Mouse (Mus musculus): ENCODE measurements at regions not wholly inside any gene's neighbourhood (a gene's known extent, or its start where the extent isn't known, plus 50 kb on each side); places are given as distances from the start of the nearest gene placed in this dataset.

- 76% methylated on average over 3 of the region's 3 CpGs for WGBS
- no peaks in the 10 kb centered on the region for H3K27me3 ChIP-seq (replicated peaks)
- 0 out of 2 replicates have a peak, but pooled peaks cover 3% of the 10 kb centered on the region for H3K9me3 ChIP-seq (replicated peaks)
- H3K4me3 ChIP-seq: no peak overlapping the region
- no peak overlapping the region for H3K27ac ChIP-seq (ENCODE audit: poor library complexity, severe bottlenecking)
- H3K4me2 ChIP-seq: no peak overlapping the region
- ATAC-seq (ENCODE audit: insufficient number of reproducible peaks, low FRiP score): no peak
- 0 out of 2 replicates have a peak, but pooled peaks cover 2% of the 10 kb centered on the region for H3K4me1 ChIP-seq (replicated peaks)
- no peaks in the 10 kb centered on the region for H3K36me3 ChIP-seq
- no peak overlapping the region for H3K9ac ChIP-seq
These were observed 54.8 kb downstream of the Tmem30b start for GRCm38 (mm10) chr12:73491370-73491769.

- no peak overlapping the region for H3K4me2 ChIP-seq
- H3K9ac ChIP-seq: no peak overlapping the region
- WGBS: 69% methylated on average over 2 of the region's 2 CpGs
- no peak for ATAC-seq (ENCODE audit: insufficient number of reproducible peaks, low FRiP score)
- no peaks in the 10 kb centered on the region for H3K36me3 ChIP-seq
- H3K27ac ChIP-seq (ENCODE audit: poor library complexity, severe bottlenecking): no peak overlapping the region
- no peak overlapping the region for H3K4me3 ChIP-seq
- H3K4me1 ChIP-seq (replicated peaks): 0 out of 2 replicates have a peak, but pooled peaks cover 2% of the 10 kb centered on the region
- no peaks in the 10 kb centered on the region for H3K9me3 ChIP-seq (replicated peaks)
- no peaks in the 10 kb centered on the region for H3K27me3 ChIP-seq (replicated peaks)
These were observed 63.3 kb downstream of the Tmem30b start for GRCm38 (mm10) chr12:73482858-73483257.

DNA sequence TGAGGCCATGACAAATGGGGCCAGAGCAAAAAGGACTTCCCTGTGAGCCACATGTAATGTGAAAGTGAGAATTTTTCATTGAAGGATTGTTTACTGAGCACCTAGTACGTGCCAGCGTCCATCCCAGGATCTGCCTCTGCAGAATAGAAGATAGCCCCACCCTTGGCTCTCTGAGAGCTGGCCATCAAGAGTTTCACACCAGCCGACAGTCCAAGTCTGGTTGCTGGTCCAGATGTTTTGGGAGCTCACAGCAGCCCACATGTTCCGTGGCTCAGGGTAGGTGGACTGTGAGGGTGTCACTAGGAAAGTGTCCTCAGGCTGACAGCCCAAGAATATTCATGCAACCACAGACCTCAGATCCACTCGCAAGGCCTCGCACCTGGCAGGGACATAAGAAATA is 63.9 kb downstream of the Tmem30b start:
- no peak overlapping the region for H3K9ac ChIP-seq
- no peaks in the 10 kb centered on the region for H3K4me1 ChIP-seq (replicated peaks)
- no peaks in the 10 kb centered on the region for H3K27me3 ChIP-seq (replicated peaks)
- WGBS: 78% methylated on average over 6 of the region's 6 CpGs
- ATAC-seq (ENCODE audit: insufficient number of reproducible peaks, low FRiP score): no peak
- no peak overlapping the region for H3K4me2 ChIP-seq
- H3K4me3 ChIP-seq: no peak overlapping the region
- H3K9me3 ChIP-seq (replicated peaks): no peaks in the 10 kb centered on the region
- H3K36me3 ChIP-seq: no peaks in the 10 kb centered on the region
- H3K27ac ChIP-seq (ENCODE audit: poor library complexity, severe bottlenecking): no peak overlapping the region

DNA sequence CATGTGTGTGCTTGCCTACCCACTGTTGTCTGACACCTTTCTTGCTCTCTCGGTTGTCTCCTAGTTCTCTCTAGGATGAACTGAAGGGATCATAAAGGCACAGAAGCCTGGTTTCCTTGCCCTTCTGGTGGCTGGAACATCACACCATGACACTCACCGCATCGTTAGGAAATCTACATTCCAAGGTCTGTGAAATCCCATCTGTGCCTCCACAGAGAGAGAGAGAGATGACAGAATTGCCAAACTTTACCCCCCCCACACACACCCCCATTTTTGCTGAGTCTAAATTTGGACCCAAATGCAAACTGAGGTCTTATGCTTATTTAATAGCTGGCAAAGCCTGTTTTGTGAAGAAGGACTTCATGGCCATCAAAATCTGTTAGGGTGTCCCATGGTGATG is 64.5 kb downstream of the Tmem30b start:
- H3K27me3 ChIP-seq (replicated peaks): no peaks in the 10 kb centered on the region
- WGBS: 76% methylated on average over 3 of the region's 3 CpGs
- ATAC-seq (ENCODE audit: insufficient number of reproducible peaks, low FRiP score): no peak
- peaks cover 2% of the 10 kb centered on the region for H3K4me1 ChIP-seq (replicated peaks)
- H3K36me3 ChIP-seq: no peaks in the 10 kb centered on the region
- no peak overlapping the region for H3K9ac ChIP-seq
- no peaks in the 10 kb centered on the region for H3K9me3 ChIP-seq (replicated peaks)
- no peak overlapping the region for H3K4me3 ChIP-seq
- H3K4me2 ChIP-seq: no peak overlapping the region
- no peak overlapping the region for H3K27ac ChIP-seq (ENCODE audit: poor library complexity, severe bottlenecking)

- no peak overlapping the region for H3K4me2 ChIP-seq
- WGBS: 89% methylated on average over 6 of the region's 6 CpGs
- no peak for ATAC-seq (ENCODE audit: insufficient number of reproducible peaks, low FRiP score)
These were observed 65.0 kb downstream of the Tmem30b start for GRCm38 (mm10) chr12:73481165-73481564.

DNA sequence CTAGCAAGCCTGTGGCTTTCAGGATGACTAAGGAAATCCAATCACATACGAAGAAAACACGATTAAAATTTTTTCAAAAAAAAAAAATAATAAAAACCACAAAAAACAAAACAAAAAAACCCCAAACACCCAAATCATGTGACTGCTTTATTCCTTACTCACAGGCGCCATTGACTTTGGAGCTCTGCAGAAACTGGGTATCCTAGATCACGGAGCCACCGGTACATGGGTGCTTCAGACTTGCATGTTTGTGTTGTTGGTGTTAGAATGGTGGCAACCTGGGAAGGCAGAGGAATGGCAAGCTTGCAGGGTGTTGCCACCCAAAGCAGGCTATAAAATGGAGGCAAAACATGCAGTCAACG is 65.6 kb downstream of the Tmem30b start:
- Histone ChIP-seq H3K27me3 (replicated peaks) (no peaks in the 10 kb centered on the region), H3K36me3 (no peaks in the 10 kb centered on the region), H3K9ac (no peak overlapping the region), H3K4me1 (replicated peaks) (peaks cover 11% of the 10 kb centered on the region), H3K9me3 (replicated peaks) (no peaks in the 10 kb centered on the region), H3K4me3 (no peak overlapping the region), H3K4me2 (no peak overlapping the region), H3K27ac (ENCODE audit: poor library complexity, severe bottlenecking) (no peak overlapping the region)
- WGBS: 88% methylated on average over 6 of the region's 6 CpGs
- no peak for ATAC-seq (ENCODE audit: insufficient number of reproducible peaks, low FRiP score)

More at GRCm38 (mm10) chr12:73481165-73481564, 65.0 kb downstream of the Tmem30b start:
- Histone ChIP-seq H3K27me3 (replicated peaks) (no peaks in the 10 kb centered on the region), H3K27ac (ENCODE audit: poor library complexity, severe bottlenecking) (no peak overlapping the region), H3K36me3 (no peaks in the 10 kb centered on the region), H3K9ac (no peak overlapping the region), H3K4me1 (replicated peaks) (peaks cover 8% of the 10 kb centered on the region), H3K4me3 (no peak overlapping the region), H3K9me3 (replicated peaks) (no peaks in the 10 kb centered on the region)

- no peak overlapping the region for H3K4me3 ChIP-seq
- peaks cover 12% of the 10 kb centered on the region for H3K4me1 ChIP-seq (replicated peaks)
- 83% methylated on average over 15 of the region's 15 CpGs for WGBS
- H3K4me2 ChIP-seq: no peak overlapping the region
- no peaks in the 10 kb centered on the region for H3K27me3 ChIP-seq (replicated peaks)
- ATAC-seq (ENCODE audit: insufficient number of reproducible peaks, low FRiP score): no peak
- H3K9me3 ChIP-seq (replicated peaks): no peaks in the 10 kb centered on the region
- H3K36me3 ChIP-seq: no peaks in the 10 kb centered on the region
- no peak overlapping the region for H3K9ac ChIP-seq
- no peak overlapping the region for H3K27ac ChIP-seq (ENCODE audit: poor library complexity, severe bottlenecking)
These were observed 66.1 kb downstream of the Tmem30b start for GRCm38 (mm10) chr12:73479932-73480609.

DNA sequence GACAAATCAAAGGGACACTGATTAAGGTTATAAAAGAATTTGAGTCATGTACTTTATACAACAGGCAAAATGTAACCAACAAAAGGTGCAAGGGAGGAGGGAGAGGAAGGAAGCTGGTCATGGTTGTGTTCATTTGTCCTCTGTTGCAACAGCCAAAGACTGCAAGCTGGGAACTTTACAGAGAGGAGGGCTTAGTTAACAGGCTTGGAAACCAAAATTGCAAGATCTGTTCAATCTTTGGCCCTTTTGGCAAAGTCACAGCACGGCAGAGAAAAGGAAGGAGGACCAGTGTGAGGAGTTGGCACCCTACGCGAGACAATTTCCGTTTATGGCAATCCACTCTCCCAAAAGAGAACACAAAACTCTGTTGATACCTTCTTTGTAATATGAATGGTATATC is 67.6 kb downstream of the Tmem30b start:
- H3K36me3 ChIP-seq: no peaks in the 10 kb centered on the region
- H3K9ac ChIP-seq: no peak overlapping the region
- no peaks in the 10 kb centered on the region for H3K27me3 ChIP-seq (replicated peaks)
- no peak overlapping the region for H3K4me3 ChIP-seq
- WGBS: 84% methylated on average over 4 of the region's 4 CpGs
- no peak overlapping the region for H3K27ac ChIP-seq (ENCODE audit: poor library complexity, severe bottlenecking)
- no peak for ATAC-seq (ENCODE audit: insufficient number of reproducible peaks, low FRiP score)
- H3K4me2 ChIP-seq: no peak overlapping the region
- peaks cover 15% of the 10 kb centered on the region for H3K4me1 ChIP-seq (replicated peaks)
- no peaks in the 10 kb centered on the region for H3K9me3 ChIP-seq (replicated peaks)

DNA sequence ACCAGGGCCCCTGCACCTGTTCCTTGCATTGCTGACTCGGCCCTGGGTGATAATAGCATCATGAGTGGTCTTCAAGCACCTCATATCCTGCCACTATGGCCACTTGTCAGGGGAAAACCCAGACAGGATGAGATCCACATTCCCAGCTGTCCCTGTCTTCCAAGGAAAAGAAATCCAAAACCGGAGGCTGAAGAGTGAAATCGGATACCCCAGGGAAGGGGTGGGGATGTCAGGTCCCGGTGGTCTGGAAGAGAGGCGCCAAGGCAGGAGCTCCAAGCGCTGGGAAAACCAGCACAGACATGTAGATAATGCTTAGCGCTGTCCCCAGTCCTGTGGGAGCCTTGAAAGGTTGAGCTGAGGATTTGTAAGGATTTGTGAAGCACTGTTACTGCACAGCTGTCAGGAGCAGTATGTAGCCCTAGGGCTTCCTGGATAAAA is 69.8 kb downstream of the Tmem30b start:
- peak overlapping the region; percentile 41 for H3K4me2 ChIP-seq
- no peak overlapping the region for H3K27ac ChIP-seq (ENCODE audit: poor library complexity, severe bottlenecking)
- no peaks in the 10 kb centered on the region for H3K27me3 ChIP-seq (replicated peaks)
- no peaks in the 10 kb centered on the region for H3K9me3 ChIP-seq (replicated peaks)
- no peak for ATAC-seq (ENCODE audit: insufficient number of reproducible peaks, low FRiP score)
- no peak overlapping the region for H3K4me3 ChIP-seq
- no peaks in the 10 kb centered on the region for H3K36me3 ChIP-seq
- peaks cover 15% of the 10 kb centered on the region for H3K4me1 ChIP-seq (replicated peaks)
- no peak overlapping the region for H3K9ac ChIP-seq
- 3% methylated on average over 7 of the region's 7 CpGs for WGBS

DNA sequence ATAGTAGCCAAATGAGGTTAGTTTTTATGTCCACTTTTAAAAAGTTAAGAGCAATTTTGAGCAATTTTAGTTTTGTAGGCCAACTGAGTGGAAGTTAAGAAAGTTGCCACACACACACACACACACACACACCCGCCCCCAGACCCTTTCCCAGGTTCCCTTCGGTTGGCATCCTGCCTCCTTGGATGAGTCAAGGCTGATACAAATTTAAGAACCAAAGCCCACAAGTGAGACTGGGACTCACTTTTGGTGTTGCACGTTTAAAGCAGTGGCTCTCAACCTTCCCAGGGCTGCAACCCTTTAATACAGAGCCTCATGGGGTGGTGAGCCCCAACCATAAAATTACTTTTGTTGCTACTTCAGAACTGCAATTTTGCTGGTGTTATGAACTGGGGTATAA is 70.4 kb downstream of the Tmem30b start:
- no peak for ATAC-seq (ENCODE audit: insufficient number of reproducible peaks, low FRiP score)
- no peak overlapping the region for H3K27ac ChIP-seq (ENCODE audit: poor library complexity, severe bottlenecking)

DNA sequence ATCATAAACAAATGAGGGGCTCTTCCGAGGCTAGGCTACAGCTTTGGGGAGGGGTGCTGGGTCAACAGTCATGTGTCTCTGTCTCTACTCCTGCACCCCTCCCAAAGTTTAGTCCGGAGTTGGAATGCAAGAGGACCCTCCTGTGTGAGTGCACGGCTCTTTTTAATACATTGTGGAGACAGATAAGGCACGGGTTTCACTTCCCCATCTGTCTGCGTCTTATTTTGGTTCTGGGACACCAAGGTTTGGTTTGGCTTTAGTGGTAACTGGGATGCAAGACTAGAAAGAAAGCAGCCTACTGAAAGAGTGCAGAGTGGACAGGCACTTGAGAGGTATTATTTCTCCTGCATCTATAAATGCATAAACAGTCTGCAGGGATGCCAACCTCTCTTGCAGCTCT is 71.2 kb downstream of the Tmem30b start:
- 19% methylated on average over 5 of the region's 5 CpGs for WGBS
- H3K27ac ChIP-seq (ENCODE audit: poor library complexity, severe bottlenecking): no peak overlapping the region
- H3K4me2 ChIP-seq: no peak overlapping the region
- H3K27me3 ChIP-seq (replicated peaks): no peaks in the 10 kb centered on the region
- no peaks in the 10 kb centered on the region for H3K9me3 ChIP-seq (replicated peaks)
- no peak overlapping the region for H3K4me3 ChIP-seq
- ATAC-seq (ENCODE audit: insufficient number of reproducible peaks, low FRiP score): no peak
- peaks cover 15% of the 10 kb centered on the region for H3K4me1 ChIP-seq (replicated peaks)
- H3K9ac ChIP-seq: no peak overlapping the region
- H3K36me3 ChIP-seq: no peaks in the 10 kb centered on the region

More for the DNA sequence above, 70.4 kb downstream of the Tmem30b start:
- Histone ChIP-seq H3K4me1 (replicated peaks) (peaks cover 15% of the 10 kb centered on the region), H3K9ac (no peak overlapping the region), H3K9me3 (replicated peaks) (no peaks in the 10 kb centered on the region), H3K27me3 (replicated peaks) (no peaks in the 10 kb centered on the region), H3K4me3 (no peak overlapping the region), H3K36me3 (no peaks in the 10 kb centered on the region), H3K4me2 (no peak overlapping the region)
- 72% methylated on average over 3 of the region's 3 CpGs for WGBS

- no peaks in the 10 kb centered on the region for H3K27me3 ChIP-seq (replicated peaks)
- no peak overlapping the region for H3K27ac ChIP-seq (ENCODE audit: poor library complexity, severe bottlenecking)
- no peak overlapping the region for H3K4me3 ChIP-seq
- no peak for ATAC-seq (ENCODE audit: insufficient number of reproducible peaks, low FRiP score)
- H3K36me3 ChIP-seq: no peaks in the 10 kb centered on the region
- WGBS: 59% methylated on average over 4 of the region's 4 CpGs
- no peak overlapping the region for H3K4me2 ChIP-seq
- peaks cover 15% of the 10 kb centered on the region for H3K4me1 ChIP-seq (replicated peaks)
- no peaks in the 10 kb centered on the region for H3K9me3 ChIP-seq (replicated peaks)
- H3K9ac ChIP-seq: no peak overlapping the region
These were observed 73.1 kb downstream of the Tmem30b start for GRCm38 (mm10) chr12:73473111-73473510.

Data from heart, embryonic 12.5 days (tissue).